Mouse (Mus musculus) lung, embryonic 15.5 days (tissue): ENCODE measurements around the gene Mmrn2. TPM values are rescaled to one million over a fixed set of nuclear protein-coding genes. Genes with fewer than 3 reads are reported as not detected.

Experiments
- ATAC-seq: fragments of 200-750 bp; cut with Nextera tagmentation; 2 replicates; pipeline ENCODE4 v1.8.0; 2017; ENCODE audit warnings: moderate number of reproducible peaks, borderline replicate concordance; ENCODE audit not compliant: low FRiP score, low TSS enrichment; ENCODE audit errors: extremely low read depth
- H3K27ac ChIP-seq: fragments of 300-500 bp; sonication (generic); 2 replicates; pipeline ENCODE4 v1.5.1; 2015; ENCODE audit warnings: moderate library complexity, mild to moderate bottlenecking, inconsistent platforms
- H3K27me3 ChIP-seq: fragments of 300-500 bp; sonication (generic); 2 replicates; pipeline ENCODE4 v1.6.1; 2015; ENCODE audit warnings: inconsistent platforms
- H3K36me3 ChIP-seq: fragments of 300-500 bp; sonication (generic); 2 replicates; pipeline ENCODE4 v1.6.1; 2015; ENCODE audit warnings: inconsistent platforms
- H3K4me1 ChIP-seq: fragments of 300-500 bp; sonication (generic); 2 replicates; pipeline ENCODE4 v1.6.1; 2015; ENCODE audit warnings: inconsistent platforms
- H3K4me2 ChIP-seq: fragments of 300-500 bp; sonication (generic); 2 replicates; pipeline ENCODE4 v1.6.1; 2015; ENCODE audit warnings: inconsistent platforms, mild to moderate bottlenecking, moderate library complexity
- H3K4me3 ChIP-seq: fragments of 300-500 bp; sonication (generic); 2 replicates; pipeline ENCODE4 v1.5.1; 2015; ENCODE audit warnings: mild to moderate bottlenecking, inconsistent platforms
- H3K9ac ChIP-seq: fragments of 300-500 bp; sonication (generic); 2 replicates; pipeline ENCODE4 v1.6.1; 2015; ENCODE audit warnings: inconsistent platforms
- H3K9me3 ChIP-seq: fragments of 300-500 bp; sonication (generic); 2 replicates; pipeline ENCODE4 v1.6.1; 2016; ENCODE audit warnings: inconsistent platforms
- WGBS: fragments of 180-500 bp; shearing (Covaris S2); methylation state at CpG from one replicate; pipeline ENCODE4 v1.1.7; 2015; 5-methylcytosine and 5-hydroxymethylcytosine counted together
- polyA plus RNA-seq: library from polyadenylated mRNA; unstranded; fragments of >200 nt; fragmentation: Nextera tagmentation; extraction: Ambion mirVana; gene quantifications from 2 replicates; pipeline ENCODE4 v1.2.1, GENCODE M21; 2015

Gene Mmrn2
- polyA plus RNA-seq, 1 experiment from 2014 or later = 14.3 TPM

- Histone ChIP-seq H3K27me3 (no peaks in the 10 kb centered on the region), H3K36me3 (peaks cover 3% of the 10 kb centered on the region; the same call in 1 of the 2 replicates), H3K27ac (no peak overlapping the region), H3K4me1 (no peaks in the 10 kb centered on the region), H3K4me3 (no peak overlapping the region), H3K9ac (no peak overlapping the region), H3K9me3 (no peaks in the 10 kb centered on the region), H3K4me2 (no peak overlapping the region)
- no peak for ATAC-seq
- 59% methylated on average over 7 of the region's 7 CpGs for WGBS
Observed at GRCm38 (mm10) chr14:34348301-34348700, 27.0 kb upstream of the Mmrn2 start.

GRCm38 (mm10) chr14:34349007-34349406 is 26.3 kb upstream of the Mmrn2 start:
- H3K27ac ChIP-seq = no peak overlapping the region
- H3K27me3 ChIP-seq = no peaks in the 10 kb centered on the region
- WGBS = 56% methylated on average over 8 of the region's 8 CpGs
- H3K36me3 ChIP-seq = no peaks in the 10 kb centered on the region; the same call in 1 of the 2 replicates
- no peak overlapping the region for H3K4me3 ChIP-seq
- no peak overlapping the region for H3K9ac ChIP-seq
- H3K4me1 ChIP-seq = no peaks in the 10 kb centered on the region
- no peaks in the 10 kb centered on the region for H3K9me3 ChIP-seq
- H3K4me2 ChIP-seq = no peak overlapping the region
- ATAC-seq = peak; percentile 84; the same call in 1 of the 2 replicates

DNA sequence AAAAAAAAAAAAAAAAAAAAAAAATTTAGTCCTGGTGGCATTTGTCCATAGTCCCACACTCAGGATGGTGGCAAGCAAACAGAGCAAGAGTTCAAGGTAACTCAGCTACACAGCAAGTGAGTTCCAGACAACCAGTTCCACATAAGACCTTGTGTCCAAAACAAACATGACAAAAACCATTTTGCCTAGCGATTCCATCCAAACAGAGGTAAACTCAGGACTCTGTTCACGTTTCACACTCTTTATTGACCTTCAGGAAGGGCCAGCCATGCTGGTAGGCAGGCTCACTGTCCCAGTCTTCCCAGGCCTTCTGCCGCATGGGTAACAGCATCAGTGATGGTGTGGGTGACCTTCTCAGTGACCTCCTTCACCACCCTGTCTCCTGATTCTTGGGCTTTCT is 23.6 kb upstream of the Mmrn2 start:
- H3K27ac ChIP-seq = no peak overlapping the region
- 54% methylated on average over 3 of the region's 3 CpGs for WGBS
- no peaks in the 10 kb centered on the region for H3K9me3 ChIP-seq
- H3K36me3 ChIP-seq = no peaks in the 10 kb centered on the region
- H3K4me2 ChIP-seq = no peak overlapping the region
- ATAC-seq = no peak
- no peak overlapping the region for H3K9ac ChIP-seq
- no peaks in the 10 kb centered on the region for H3K27me3 ChIP-seq
- no peaks in the 10 kb centered on the region for H3K4me1 ChIP-seq
- no peak overlapping the region for H3K4me3 ChIP-seq

DNA sequence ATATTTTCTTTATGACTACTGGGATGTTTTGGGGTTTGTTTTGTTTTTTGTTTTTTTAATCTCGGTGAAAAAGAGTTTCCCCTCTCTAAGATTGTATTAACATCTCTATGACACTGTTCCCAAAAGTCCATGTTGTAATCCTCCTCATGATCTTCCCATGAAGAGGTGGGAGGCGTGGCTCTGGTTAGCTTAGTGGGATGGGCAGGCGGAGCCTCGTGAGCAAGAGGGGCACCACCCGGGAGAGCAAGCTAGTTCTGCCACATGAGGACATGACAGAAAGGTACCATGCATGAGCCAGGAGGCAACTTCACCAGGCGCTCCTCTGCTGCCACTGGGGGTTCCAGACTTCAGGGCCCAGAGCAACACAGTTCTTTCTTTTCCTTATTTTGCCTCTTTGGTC is 22.7 kb upstream of the Mmrn2 start:
- WGBS = 59% methylated on average over 6 of the region's 6 CpGs
- H3K4me1 ChIP-seq = 0 out of 2 replicates have a peak, but pooled peaks cover 2% of the 10 kb centered on the region
- H3K4me2 ChIP-seq = no peak overlapping the region
- no peak overlapping the region for H3K27ac ChIP-seq
- no peaks in the 10 kb centered on the region for H3K27me3 ChIP-seq
- no peaks in the 10 kb centered on the region for H3K9me3 ChIP-seq
- H3K9ac ChIP-seq = no peak overlapping the region
- no peak for ATAC-seq
- H3K36me3 ChIP-seq = no peaks in the 10 kb centered on the region
- no peak overlapping the region for H3K4me3 ChIP-seq

- no peak overlapping the region for H3K27ac ChIP-seq
- H3K9me3 ChIP-seq = no peaks in the 10 kb centered on the region
- no peak overlapping the region for H3K4me3 ChIP-seq
- 89% methylated on average over 3 of the region's 3 CpGs for WGBS
- H3K36me3 ChIP-seq = no peaks in the 10 kb centered on the region
- no peak for ATAC-seq
- H3K4me1 ChIP-seq = 0 out of 2 replicates have a peak, but pooled peaks cover 10% of the 10 kb centered on the region
- H3K27me3 ChIP-seq = no peaks in the 10 kb centered on the region
- H3K4me2 ChIP-seq = no peak overlapping the region
- H3K9ac ChIP-seq = no peak overlapping the region
Observed at GRCm38 (mm10) chr14:34353326-34353725, 21.9 kb upstream of the Mmrn2 start.

DNA sequence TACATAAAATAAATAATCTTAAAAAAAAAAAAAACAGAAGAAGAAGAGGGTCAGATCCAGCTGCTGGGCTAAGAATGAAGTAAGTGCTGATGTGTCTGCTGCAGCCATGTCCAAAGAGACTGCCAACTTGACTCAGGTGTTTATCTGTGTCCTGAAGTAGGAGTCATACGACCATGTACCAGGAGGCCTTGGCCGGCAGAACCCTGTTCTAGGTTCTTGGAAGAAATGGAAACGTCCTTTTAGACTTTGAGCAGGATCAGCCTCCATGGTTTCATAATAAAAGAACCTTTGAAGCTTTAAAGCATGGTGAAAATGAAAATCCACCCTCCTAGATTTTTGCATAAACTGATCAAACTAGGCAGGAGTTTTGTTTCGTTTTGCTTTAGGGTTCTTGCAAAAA is 20.8 kb upstream of the Mmrn2 start:
- no peak overlapping the region for H3K9ac ChIP-seq
- no peak overlapping the region for H3K4me3 ChIP-seq
- 0 out of 2 replicates have a peak, but pooled peaks cover 11% of the 10 kb centered on the region for H3K4me1 ChIP-seq
- no peak overlapping the region for H3K27ac ChIP-seq
- ATAC-seq = no peak
- H3K4me2 ChIP-seq = no peak overlapping the region
- H3K27me3 ChIP-seq = no peaks in the 10 kb centered on the region
- WGBS = 64% methylated on average over 4 of the region's 4 CpGs
- H3K9me3 ChIP-seq = no peaks in the 10 kb centered on the region
- H3K36me3 ChIP-seq = no peaks in the 10 kb centered on the region

DNA sequence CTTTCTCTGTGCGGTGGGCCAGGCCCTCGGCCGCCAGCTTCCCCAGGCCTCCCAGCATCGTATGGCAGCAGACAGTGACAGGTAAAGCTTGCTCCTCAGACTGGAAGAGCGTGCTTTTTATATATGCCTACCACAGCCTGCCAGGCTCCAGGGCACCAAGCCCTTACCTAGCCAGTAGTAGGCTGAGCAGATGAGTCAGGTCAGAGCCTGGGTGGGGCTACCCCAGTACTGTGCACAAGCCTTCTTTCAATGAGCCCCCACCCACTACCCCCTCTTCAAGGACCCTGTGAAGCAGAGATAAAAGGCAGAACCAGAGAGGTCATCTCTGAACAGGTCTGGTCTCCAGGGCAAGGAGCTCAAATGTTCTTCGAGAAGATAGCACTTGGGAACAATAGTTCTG is 20.0 kb upstream of the Mmrn2 start, which contains the start of gene Fam25c:
Gene Fam25c, minus strand, starts transcription at position 133 of the 400 bp plus-strand sequence.
- H3K4me1 ChIP-seq = 0 out of 2 replicates have a peak, but pooled peaks cover 11% of the 10 kb centered on the region
- no peak within 1 kb of the TSS for H3K9ac ChIP-seq
- H3K36me3 ChIP-seq = no peaks in the 10 kb centered on the region
- H3K4me3 ChIP-seq = no peak within 1 kb of the TSS
- H3K27me3 ChIP-seq = no peaks in the 10 kb centered on the region
- H3K4me2 ChIP-seq = no peak within 1 kb of the TSS
- no peak within 1 kb of the TSS for H3K27ac ChIP-seq
- no peak for ATAC-seq
- 54% methylated on average over 6 of the region's 6 CpGs for WGBS
- no peaks in the 10 kb centered on the region for H3K9me3 ChIP-seq

DNA sequence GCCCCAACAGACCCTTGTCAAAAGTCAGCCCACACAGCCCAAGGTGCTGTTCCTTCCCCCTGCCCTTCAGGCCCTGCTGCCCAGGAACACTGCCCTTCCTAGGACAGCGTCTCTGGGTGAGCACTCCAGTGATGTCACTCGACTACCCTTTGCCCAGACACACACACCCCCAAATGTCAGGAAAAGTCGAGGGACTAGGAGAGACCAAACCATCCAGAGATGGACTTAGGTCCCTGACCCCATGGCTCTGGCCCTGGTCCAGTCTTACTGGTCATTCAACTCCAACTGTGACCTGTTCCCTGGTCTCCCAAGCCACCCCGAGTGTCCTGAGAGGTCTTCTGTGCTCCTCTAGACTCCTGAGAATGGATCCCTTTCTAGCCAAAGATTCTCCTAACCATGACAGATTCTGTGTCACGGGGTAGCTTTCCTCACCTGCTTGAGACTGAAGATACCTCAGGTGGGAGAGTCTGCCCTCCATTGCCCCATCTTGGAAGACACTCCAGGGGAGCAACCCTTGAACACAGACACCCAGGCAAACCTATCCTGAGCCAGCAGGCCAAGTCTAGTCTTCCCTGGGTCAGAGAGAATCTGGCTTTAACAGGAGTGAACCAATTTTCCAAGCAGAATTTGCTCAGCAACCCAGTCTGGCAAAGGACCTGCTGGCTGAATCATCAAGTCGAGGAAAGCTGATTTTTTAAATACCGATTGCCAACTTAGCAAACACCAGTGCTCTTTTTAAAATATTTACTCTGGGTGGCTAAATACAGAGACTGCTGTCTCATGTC is 17.4 kb upstream of the Mmrn2 start:
- no peak for ATAC-seq
- WGBS = 54% methylated on average over 7 of the region's 7 CpGs
- no peaks in the 10 kb centered on the region for H3K27me3 ChIP-seq
- no peak overlapping the region for H3K4me3 ChIP-seq
- H3K4me1 ChIP-seq = 0 out of 2 replicates have a peak, but pooled peaks cover 14% of the 10 kb centered on the region
- H3K9ac ChIP-seq = no peak overlapping the region
- no peak overlapping the region for H3K27ac ChIP-seq
- H3K36me3 ChIP-seq = no peaks in the 10 kb centered on the region
- no peaks in the 10 kb centered on the region for H3K9me3 ChIP-seq
- H3K4me2 ChIP-seq = no peak overlapping the region

GRCm38 (mm10) chr14:34359676-34360244 is 15.5 kb upstream of the Mmrn2 start:
- WGBS = 30% methylated on average over 5 of the region's 5 CpGs
- H3K9me3 ChIP-seq = no peaks in the 10 kb centered on the region
- no peak overlapping the region for H3K27ac ChIP-seq
- no peak overlapping the region for H3K4me3 ChIP-seq
- H3K4me2 ChIP-seq = no peak overlapping the region
- ATAC-seq = no peak
- no peak overlapping the region for H3K9ac ChIP-seq
- H3K27me3 ChIP-seq = peaks cover 3% of the 10 kb centered on the region; the same call in 1 of the 2 replicates
- H3K36me3 ChIP-seq = no peaks in the 10 kb centered on the region
- H3K4me1 ChIP-seq = peaks cover 27% of the 10 kb centered on the region

DNA sequence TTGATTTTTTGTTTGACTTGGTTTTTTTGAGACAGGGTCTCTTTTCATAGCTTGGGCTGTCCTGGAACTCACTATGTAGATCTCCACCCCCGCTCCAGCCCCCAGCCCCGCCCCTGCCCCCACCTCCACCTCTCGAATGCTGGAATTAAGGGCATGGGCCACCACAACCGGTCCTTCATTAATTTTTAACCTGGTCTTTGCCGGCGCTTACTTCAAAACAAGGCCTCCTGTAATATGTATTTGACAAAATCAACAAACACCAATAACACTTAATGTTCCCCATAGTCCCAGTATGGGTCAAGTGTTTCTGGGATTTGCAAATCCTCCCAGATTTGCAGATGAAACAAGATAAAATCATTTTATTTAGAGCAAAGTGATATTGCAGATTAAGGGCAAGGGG is 15.0 kb upstream of the Mmrn2 start:
- H3K27me3 ChIP-seq = peaks cover 3% of the 10 kb centered on the region; the same call in 1 of the 2 replicates
- H3K9me3 ChIP-seq = no peaks in the 10 kb centered on the region
- no peak overlapping the region for H3K27ac ChIP-seq
- no peak overlapping the region for H3K4me3 ChIP-seq
- no peaks in the 10 kb centered on the region for H3K36me3 ChIP-seq
- no peak for ATAC-seq
- WGBS = 29% methylated on average over 6 of the region's 6 CpGs
- no peak overlapping the region for H3K4me2 ChIP-seq
- H3K4me1 ChIP-seq = peaks cover 27% of the 10 kb centered on the region
- no peak overlapping the region for H3K9ac ChIP-seq

DNA sequence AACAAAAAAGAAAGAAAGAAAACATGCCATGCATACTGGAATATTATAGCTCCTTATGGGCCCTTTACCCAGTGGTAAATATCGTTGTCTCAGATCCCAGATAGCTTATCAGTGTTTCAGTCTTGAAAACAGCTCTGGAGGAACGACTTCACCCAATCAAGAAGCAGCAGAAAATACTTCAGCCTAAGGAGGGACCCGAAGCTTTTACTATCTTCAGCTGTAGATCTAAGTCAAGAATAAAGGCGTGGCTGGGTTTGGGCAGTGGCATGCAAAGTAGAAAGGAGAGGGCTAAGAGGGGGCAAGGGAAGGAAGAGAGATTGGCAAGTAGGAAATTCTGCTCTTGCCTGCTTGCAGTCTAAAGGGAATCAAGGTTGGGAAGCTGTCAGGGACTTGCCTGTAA is 13.1 kb upstream of the Mmrn2 start:
- Histone ChIP-seq H3K9me3 (no peaks in the 10 kb centered on the region), H3K4me1 (peaks cover 27% of the 10 kb centered on the region), H3K36me3 (no peaks in the 10 kb centered on the region), H3K9ac (no peak overlapping the region), H3K4me2 (no peak overlapping the region), H3K27ac (no peak overlapping the region), H3K4me3 (no peak overlapping the region), H3K27me3 (peaks cover 3% of the 10 kb centered on the region; the same call in 1 of the 2 replicates)
- 42% methylated on average over 4 of the region's 4 CpGs for whole genome bisulfite sequencing
- no peak for ATAC-seq
